Comparison of ENCODE assay signal across 21 mouse cellular contexts in the genomic region with DNA sequence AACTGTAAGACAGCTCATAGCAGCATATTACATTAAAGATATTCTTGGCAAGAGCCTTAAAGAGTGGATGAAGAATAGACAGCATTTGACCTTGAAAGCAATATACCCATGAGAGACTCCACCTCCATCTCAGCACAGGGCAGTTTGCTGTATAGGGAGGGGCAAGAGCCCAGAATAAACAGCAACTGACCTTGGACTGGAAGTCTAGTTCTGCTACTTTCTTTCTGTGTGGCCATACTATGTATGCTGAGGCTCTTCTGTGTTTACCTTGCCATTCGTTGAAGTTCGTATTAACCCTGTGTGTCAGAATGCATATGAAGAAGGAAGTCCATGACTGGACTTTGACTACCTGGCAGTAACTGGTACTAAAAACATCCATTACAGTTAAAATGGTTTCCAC.
DNase-seq lines count a peak whose midpoint lies in the region; ATAC-seq and TF ChIP-seq lines count a peak whose summit lies in the region.
"Had no signal": no experiment of that assay in that cellular context is flagged by ENCODE, and none has a peak within 500 bp of the region (broad histone marks: within the 10 kb centered on the region; RNA-seq: fewer than 3 reads in every experiment).

No protein-coding gene starts in this region.

- no peaks in the 10 kb centered on the region for H3K4me1 ChIP-seq in midbrain, embryonic 11.5 days (ENCODE audit: control insufficient read depth, insufficient read depth, low read length)
- H3K4me1 ChIP-seq in midbrain, embryonic 14.5 days (ENCODE audit: control insufficient read depth, insufficient read depth, low read length) = no peaks in the 10 kb centered on the region
- 0 out of 2 replicates have a peak, but pooled peaks cover 3% of the 10 kb centered on the region for H3K4me1 ChIP-seq in intestine, embryonic 15.5 days (replicated peaks)
- H3K4me1 ChIP-seq in intestine, postnatal 0 days (replicated peaks; ENCODE audit: control insufficient read depth, insufficient read depth, low read length) = no peaks in the 10 kb centered on the region
- H3K4me1 ChIP-seq in stomach, embryonic 16.5 days (ENCODE audit: control insufficient read depth, insufficient read depth, low read length) = no peaks in the 10 kb centered on the region
- H3K4me1 ChIP-seq: embryonic facial prominence, embryonic 15.5 days had no signal

- no peaks in the 10 kb centered on the region for H3K9me3 ChIP-seq in midbrain, embryonic 11.5 days (ENCODE audit: control insufficient read depth, low read length)
- no peaks in the 10 kb centered on the region for H3K9me3 ChIP-seq in midbrain, embryonic 14.5 days (ENCODE audit: control insufficient read depth, low read length)
- no peaks in the 10 kb centered on the region for H3K9me3 ChIP-seq in intestine, embryonic 15.5 days
- no peaks in the 10 kb centered on the region for H3K9me3 ChIP-seq in intestine, postnatal 0 days (ENCODE audit: control insufficient read depth)
- no peaks in the 10 kb centered on the region for H3K9me3 ChIP-seq in stomach, embryonic 16.5 days (replicated peaks; ENCODE audit: control insufficient read depth, low read length)
- H3K9me3 ChIP-seq: embryonic facial prominence, embryonic 15.5 days; forebrain, embryonic 10.5 days; forebrain, embryonic 15.5 days; heart, embryonic 13.5 days; hindbrain, embryonic 12.5 days had no signal

- no peak for TF ChIP-seq CTCF in intestine, postnatal 0 days (IDR thresholded peaks at IDR 0.05; ENCODE audit: low read depth)

- H3K27me3 ChIP-seq in midbrain, embryonic 11.5 days (ENCODE audit: control insufficient read depth, insufficient read depth, low read length) = no peaks in the 10 kb centered on the region
- no peaks in the 10 kb centered on the region for H3K27me3 ChIP-seq in midbrain, embryonic 14.5 days (ENCODE audit: control insufficient read depth, insufficient read depth, low read length)
- no peaks in the 10 kb centered on the region for H3K27me3 ChIP-seq in intestine, embryonic 15.5 days (replicated peaks)
- no peaks in the 10 kb centered on the region for H3K27me3 ChIP-seq in intestine, postnatal 0 days (replicated peaks; ENCODE audit: control insufficient read depth, insufficient read depth, low read length)
- H3K27me3 ChIP-seq in stomach, embryonic 16.5 days (ENCODE audit: control insufficient read depth, insufficient read depth, low read length) = no peaks in the 10 kb centered on the region
- H3K27me3 ChIP-seq: embryonic facial prominence, embryonic 15.5 days; forebrain, embryonic 15.5 days; heart, embryonic 13.5 days; hindbrain, embryonic 12.5 days had no signal

- ATAC-seq in midbrain, embryonic 11.5 days (ENCODE audit: low FRiP score) = no peak
- ATAC-seq in midbrain, embryonic 14.5 days (ENCODE audit: low FRiP score, low TSS enrichment) = no peak
- peak; percentile 83 for ATAC-seq in intestine, embryonic 15.5 days
- ATAC-seq in intestine, postnatal 0 days = 0 out of 2 replicates have a peak, but pooled peaks have one; percentile 19
- peak; percentile 66; the same call in 1 of the 2 replicates for ATAC-seq in stomach, embryonic 16.5 days (ENCODE audit: insufficient read depth, low FRiP score)
- ATAC-seq: forebrain, embryonic 15.5 days had no signal

- 96% methylated on average over 2 of the region's 2 CpGs for whole genome bisulfite sequencing in midbrain, embryonic 11.5 days
- 94% methylated on average over 2 of the region's 2 CpGs for whole genome bisulfite sequencing in midbrain, embryonic 14.5 days
- 55% methylated on average over 2 of the region's 2 CpGs for WGBS in intestine, embryonic 15.5 days
- WGBS in intestine, postnatal 0 days = 29% methylated on average over 2 of the region's 2 CpGs
- 52% methylated on average over 2 of the region's 2 CpGs for WGBS in stomach, embryonic 16.5 days

- H3K4me2 ChIP-seq in midbrain, embryonic 11.5 days = no peak overlapping the region
- H3K4me2 ChIP-seq in midbrain, embryonic 14.5 days (ENCODE audit: low read length) = no peak overlapping the region
- no peak overlapping the region for H3K4me2 ChIP-seq in intestine, embryonic 15.5 days (replicated peaks)
- H3K4me2 ChIP-seq in intestine, postnatal 0 days (replicated peaks; ENCODE audit: low read depth) = no peak overlapping the region
- H3K4me2 ChIP-seq in stomach, embryonic 16.5 days (ENCODE audit: low read depth, low read length) = no peak overlapping the region
- H3K4me2 ChIP-seq: embryonic facial prominence, embryonic 15.5 days; forebrain, embryonic 15.5 days; heart, embryonic 13.5 days; hindbrain, embryonic 12.5 days had no signal

- no peak overlapping the region for H3K27ac ChIP-seq in midbrain, embryonic 11.5 days (ENCODE audit: low read depth, low read length)
- H3K27ac ChIP-seq in midbrain, embryonic 14.5 days (replicated peaks; ENCODE audit: low read depth, low read length) = no peak overlapping the region
- H3K27ac ChIP-seq in intestine, embryonic 15.5 days = no peak overlapping the region
- no peak overlapping the region for H3K27ac ChIP-seq in intestine, postnatal 0 days (ENCODE audit: low read depth, low read length)
- no peak overlapping the region for H3K27ac ChIP-seq in stomach, embryonic 16.5 days (ENCODE audit: low read length)
- H3K27ac ChIP-seq: embryonic facial prominence, embryonic 15.5 days; forebrain, embryonic 10.5 days; forebrain, embryonic 15.5 days; heart, adult 2 months; heart, embryonic 13.5 days; hindbrain, embryonic 12.5 days had no signal

- H3K36me3 ChIP-seq in midbrain, embryonic 11.5 days (ENCODE audit: control insufficient read depth, insufficient read depth, low read length) = no peaks in the 10 kb centered on the region
- H3K36me3 ChIP-seq in midbrain, embryonic 14.5 days (ENCODE audit: control insufficient read depth, insufficient read depth, low read length) = no peaks in the 10 kb centered on the region
- H3K36me3 ChIP-seq in intestine, embryonic 15.5 days = no peaks in the 10 kb centered on the region
- no peaks in the 10 kb centered on the region for H3K36me3 ChIP-seq in intestine, postnatal 0 days (ENCODE audit: control insufficient read depth, insufficient read depth)
- H3K36me3 ChIP-seq in stomach, embryonic 16.5 days (ENCODE audit: control insufficient read depth, insufficient read depth, low read length) = no peaks in the 10 kb centered on the region
- H3K36me3 ChIP-seq: embryonic facial prominence, embryonic 15.5 days; forebrain, embryonic 10.5 days; forebrain, embryonic 15.5 days; heart, embryonic 13.5 days; hindbrain, embryonic 12.5 days had no signal

- DNase-seq in midbrain, embryonic 11.5 days (ENCODE audit: low spot score, missing footprints) = peak; percentile 26
- DNase-seq in midbrain, embryonic 14.5 days = no peak
- no peak for DNase-seq in right cerebral cortex, postnatal 36 days (ENCODE audit: low spot score in 2 of 2)
- DNase-seq in cerebellum, postnatal 4 days (ENCODE audit: low spot score in 2 of 2) = no peak
- DNase-seq: adrenal gland, adult 2 months; adrenal gland, postnatal 25 days; cerebellum, adult 18-20 months; cerebellum, adult 9-11 months; embryo, embryonic 11 days; gastrocnemius, postnatal 10 days; heart, adult 2 months; heart, postnatal 4 days had no signal

- no peak overlapping the region for H3K4me3 ChIP-seq in midbrain, embryonic 11.5 days (ENCODE audit: low read depth, low read length)
- no peak overlapping the region for H3K4me3 ChIP-seq in midbrain, embryonic 14.5 days (replicated peaks; ENCODE audit: low read depth, low read length)
- no peak overlapping the region for H3K4me3 ChIP-seq in intestine, embryonic 15.5 days (replicated peaks)
- no peak overlapping the region for H3K4me3 ChIP-seq in intestine, postnatal 0 days (ENCODE audit: low read depth, low read length)
- H3K4me3 ChIP-seq in stomach, embryonic 16.5 days (replicated peaks; ENCODE audit: low read length) = no peak overlapping the region
- H3K4me3 ChIP-seq: embryonic facial prominence, embryonic 15.5 days; erythroblast, embryonic 14.5 days; forebrain, embryonic 10.5 days; forebrain, embryonic 15.5 days; heart, adult 2 months; heart, embryonic 13.5 days; hindbrain, embryonic 12.5 days had no signal

- H3K9ac ChIP-seq in midbrain, embryonic 11.5 days (ENCODE audit: low read length) = no peak overlapping the region
- no peak overlapping the region for H3K9ac ChIP-seq in midbrain, embryonic 14.5 days (replicated peaks; ENCODE audit: low read length)
- no peak overlapping the region for H3K9ac ChIP-seq in intestine, embryonic 15.5 days
- no peak overlapping the region for H3K9ac ChIP-seq in intestine, postnatal 0 days (ENCODE audit: low read depth, low read length)
- H3K9ac ChIP-seq in stomach, embryonic 16.5 days (ENCODE audit: low read length) = no peak overlapping the region
- H3K9ac ChIP-seq: embryonic facial prominence, embryonic 15.5 days; forebrain, embryonic 15.5 days; heart, embryonic 13.5 days; hindbrain, embryonic 12.5 days had no signal

Comparison
In these comparisons a context has a peak if more than half of its experiments do, and no peak if none do; other contexts are left out.
1. ATAC-seq: peak in intestine, embryonic 15.5 days (single experiment), intestine, postnatal 0 days (single experiment) and stomach, embryonic 16.5 days (single experiment); none in midbrain, embryonic 11.5 days (single experiment) and midbrain, embryonic 14.5 days (single experiment).